Mouse (Mus musculus) hindbrain, embryonic 13.5 days (tissue): ENCODE measurements at regions not wholly inside any gene's neighbourhood (a gene's known extent, or its start where the extent isn't known, plus 50 kb on each side); places are given as distances from the start of the nearest gene placed in this dataset.

Experiments
- ATAC-seq: fragments of 200-750 bp; cut with Nextera tagmentation; 2 replicates; pipeline ENCODE4 v1.8.0; 2017; ENCODE audit warnings: moderate TSS enrichment; ENCODE audit not compliant: low FRiP score
- H3K27ac ChIP-seq: fragments of 300-500 bp; sonication (generic); 2 replicates; pipeline ENCODE4 v1.5.1; 2015; ENCODE audit warnings: inconsistent platforms, mild to moderate bottlenecking, moderate library complexity
- H3K27me3 ChIP-seq: fragments of 300-500 bp; sonication (generic); 2 replicates; pipeline ENCODE4 v1.6.1; 2015; ENCODE audit warnings: mild to moderate bottlenecking, inconsistent platforms
- H3K36me3 ChIP-seq: fragments of 300-500 bp; sonication (generic); 2 replicates; pipeline ENCODE4 v1.6.1; 2015; ENCODE audit warnings: mild to moderate bottlenecking, inconsistent platforms
- H3K4me1 ChIP-seq: fragments of 300-500 bp; sonication (generic); replicated peaks from 2 replicates; pipeline ENCODE4 v1.6.1; 2015; ENCODE audit warnings: inconsistent platforms
- H3K4me2 ChIP-seq: fragments of 300-500 bp; sonication (generic); 2 replicates; pipeline ENCODE4 v1.6.1; 2015; ENCODE audit warnings: inconsistent platforms, mild to moderate bottlenecking, moderate library complexity
- H3K4me3 ChIP-seq: fragments of 300-500 bp; sonication (generic); 2 replicates; pipeline ENCODE4 v1.5.1; 2015; ENCODE audit warnings: mild to moderate bottlenecking, inconsistent platforms
- H3K9ac ChIP-seq: fragments of 300-500 bp; sonication (generic); 2 replicates; pipeline ENCODE4 v1.6.1; 2015; ENCODE audit warnings: mild to moderate bottlenecking, inconsistent platforms
- H3K9me3 ChIP-seq: fragments of 300-500 bp; sonication (generic); 2 replicates; pipeline ENCODE4 v1.6.1; 2016; ENCODE audit warnings: inconsistent platforms
- WGBS: fragments of 180-500 bp; shearing (Covaris S2); methylation state at CpG from one replicate; pipeline ENCODE4 v1.1.7; 2015; 5-methylcytosine and 5-hydroxymethylcytosine counted together

- H3K4me3 ChIP-seq, result no peak overlapping the region
Observed at GRCm38 (mm10) chr1:23263798-23264197, 133.8 kb downstream of the Ogfrl1 start.

GRCm38 (mm10) chr1:23261652-23262051 is 135.9 kb downstream of the Ogfrl1 start:
- ATAC-seq, result no peak
- no peak overlapping the region for H3K4me2 ChIP-seq
- 75% methylated on average over 3 of the region's 3 CpGs for WGBS

More at GRCm38 (mm10) chr1:23263798-23264197, 133.8 kb downstream of the Ogfrl1 start:
- Histone ChIP-seq H3K4me1 (peaks cover 16% of the 10 kb centered on the region), H3K27ac (no peak overlapping the region), H3K9ac (no peak overlapping the region), H3K9me3 (no peaks in the 10 kb centered on the region), H3K4me2 (no peak overlapping the region), H3K27me3 (no peaks in the 10 kb centered on the region), H3K36me3 (no peaks in the 10 kb centered on the region)
- ATAC-seq, result no peak
- WGBS, result 46% methylated on average over 4 of the region's 4 CpGs

GRCm38 (mm10) chr1:23257306-23257895 is 140.2 kb downstream of the Ogfrl1 start:
- no peaks in the 10 kb centered on the region for H3K9me3 ChIP-seq
- WGBS, result 25% methylated on average over 10 of the region's 10 CpGs
- H3K4me2 ChIP-seq, result peak overlapping the region; percentile 84
- H3K36me3 ChIP-seq, result no peaks in the 10 kb centered on the region
- H3K4me3 ChIP-seq, result peak overlapping the region; percentile 73
- H3K4me1 ChIP-seq, result peaks cover 20% of the 10 kb centered on the region
- H3K27me3 ChIP-seq, result no peaks in the 10 kb centered on the region
- ATAC-seq, result no peak
- H3K27ac ChIP-seq, result peak overlapping the region; percentile 94; the same call in 1 of the 2 replicates
- peak overlapping the region; percentile 83 for H3K9ac ChIP-seq

More at GRCm38 (mm10) chr1:23261652-23262051, 135.9 kb downstream of the Ogfrl1 start:
- H3K27me3 ChIP-seq, result no peaks in the 10 kb centered on the region
- no peak overlapping the region for H3K9ac ChIP-seq
- no peak overlapping the region for H3K4me3 ChIP-seq
- no peak overlapping the region for H3K27ac ChIP-seq
- no peaks in the 10 kb centered on the region for H3K36me3 ChIP-seq
- no peaks in the 10 kb centered on the region for H3K9me3 ChIP-seq
- H3K4me1 ChIP-seq, result peaks cover 28% of the 10 kb centered on the region

- peaks cover 20% of the 10 kb centered on the region for H3K4me1 ChIP-seq
- peak overlapping the region; percentile 94 for H3K27ac ChIP-seq
- peak overlapping the region; percentile 83 for H3K9ac ChIP-seq
- no peaks in the 10 kb centered on the region for H3K9me3 ChIP-seq
- no peak for ATAC-seq
- H3K4me3 ChIP-seq, result peak overlapping the region; percentile 73
- no peaks in the 10 kb centered on the region for H3K36me3 ChIP-seq
- no peaks in the 10 kb centered on the region for H3K27me3 ChIP-seq
- WGBS, result under 1% methylated on average over 45 of the region's 45 CpGs
- H3K4me2 ChIP-seq, result peak overlapping the region; percentile 84
Observed at GRCm38 (mm10) chr1:23256630-23257001, 141.0 kb downstream of the Ogfrl1 start.

DNA sequence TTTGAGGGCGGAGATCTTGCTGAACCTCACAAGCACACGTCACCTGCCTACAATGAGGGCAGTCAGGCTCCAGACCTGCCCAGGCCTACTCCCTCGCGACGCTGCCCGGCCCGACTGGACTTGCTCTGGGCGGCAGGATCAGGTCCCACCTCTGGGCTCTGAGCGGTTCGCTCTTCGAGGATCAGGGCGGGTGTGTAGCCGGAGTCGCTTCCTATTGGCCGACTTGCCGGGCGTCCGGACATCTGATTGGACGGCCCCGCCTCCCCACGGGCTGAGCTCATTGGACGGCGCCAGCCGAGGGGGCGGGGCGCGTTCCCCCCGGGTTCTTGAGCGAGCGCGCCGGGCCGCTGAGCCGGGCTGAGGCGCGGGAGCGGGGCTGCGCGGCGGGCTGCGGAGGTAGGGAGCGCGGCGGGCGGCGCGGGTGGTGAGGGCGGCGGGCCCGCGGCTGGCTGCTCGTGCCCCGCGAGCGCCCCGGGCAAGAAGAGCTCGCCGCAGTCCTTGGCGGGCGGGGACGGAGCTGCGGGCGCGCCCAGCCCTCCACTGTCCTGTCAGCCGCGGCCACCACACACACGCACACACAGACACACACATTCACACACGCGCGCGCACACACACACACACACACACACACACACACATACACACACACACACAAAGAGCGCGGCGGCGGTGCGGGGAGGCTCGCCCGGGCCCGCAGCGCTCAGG is 141.5 kb downstream of the Ogfrl1 start:
- Histone ChIP-seq H3K9me3 (no peaks in the 10 kb centered on the region), H3K27ac (peak overlapping the region; percentile 94), H3K4me3 (peak overlapping the region; percentile 73), H3K4me1 (peaks cover 20% of the 10 kb centered on the region), H3K27me3 (no peaks in the 10 kb centered on the region), H3K9ac (peak overlapping the region; percentile 83), H3K36me3 (no peaks in the 10 kb centered on the region), H3K4me2 (peak overlapping the region; percentile 84)
- peak; percentile 99 for ATAC-seq
- under 1% methylated on average over 68 of the region's 80 CpGs for WGBS

- ATAC-seq, result no peak
- H3K27me3 ChIP-seq, result no peaks in the 10 kb centered on the region
- no peak overlapping the region for H3K4me2 ChIP-seq
- H3K9me3 ChIP-seq, result no peaks in the 10 kb centered on the region
- H3K27ac ChIP-seq, result no peak overlapping the region
- 80% methylated on average over 8 of the region's 8 CpGs for WGBS
- H3K4me3 ChIP-seq, result no peak overlapping the region
- no peak overlapping the region for H3K9ac ChIP-seq
- peaks cover 16% of the 10 kb centered on the region for H3K4me1 ChIP-seq
- H3K36me3 ChIP-seq, result no peaks in the 10 kb centered on the region
Observed at GRCm38 (mm10) chr1:23254235-23254634, 143.3 kb downstream of the Ogfrl1 start.

- no peak overlapping the region for H3K9ac ChIP-seq
- H3K36me3 ChIP-seq, result no peaks in the 10 kb centered on the region
- no peaks in the 10 kb centered on the region for H3K27me3 ChIP-seq
- H3K9me3 ChIP-seq, result no peaks in the 10 kb centered on the region
- H3K27ac ChIP-seq, result no peak overlapping the region
- ATAC-seq, result no peak
- H3K4me1 ChIP-seq, result no peaks in the 10 kb centered on the region
- WGBS, result 42% methylated on average over 1 of the region's 1 CpGs
- no peak overlapping the region for H3K4me2 ChIP-seq
- no peak overlapping the region for H3K4me3 ChIP-seq
Observed at GRCm38 (mm10) chr1:23231522-23231921, 129.5 kb upstream of the 4933415F23Rik start.

DNA sequence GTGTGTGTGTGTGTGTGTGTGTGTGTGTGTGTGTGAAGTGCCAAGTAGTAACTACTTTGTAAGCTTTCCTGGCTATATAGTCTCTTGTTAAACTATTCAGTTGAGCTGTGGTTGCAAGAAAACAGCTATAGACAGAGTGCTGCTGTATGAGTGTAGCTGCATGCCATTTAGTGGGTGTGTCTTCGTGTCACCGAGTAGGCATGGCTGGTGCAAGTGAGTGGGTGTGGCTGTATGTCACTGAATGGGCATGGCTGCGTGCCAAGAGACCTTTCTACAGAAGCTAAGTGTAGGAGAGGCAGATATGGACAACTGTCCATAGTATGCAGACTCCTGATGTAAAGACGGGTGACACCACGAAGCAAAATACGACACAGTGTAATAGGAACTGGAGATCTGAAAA is 126.4 kb upstream of the 4933415F23Rik start:
- H3K4me1 ChIP-seq, result no peaks in the 10 kb centered on the region
- H3K36me3 ChIP-seq, result no peaks in the 10 kb centered on the region
- no peaks in the 10 kb centered on the region for H3K27me3 ChIP-seq
- H3K4me2 ChIP-seq, result no peak overlapping the region
- no peak overlapping the region for H3K27ac ChIP-seq
- H3K9me3 ChIP-seq, result no peaks in the 10 kb centered on the region
- H3K4me3 ChIP-seq, result no peak overlapping the region
- 84% methylated on average over 6 of the region's 6 CpGs for WGBS
- no peak overlapping the region for H3K9ac ChIP-seq
- ATAC-seq, result no peak

DNA sequence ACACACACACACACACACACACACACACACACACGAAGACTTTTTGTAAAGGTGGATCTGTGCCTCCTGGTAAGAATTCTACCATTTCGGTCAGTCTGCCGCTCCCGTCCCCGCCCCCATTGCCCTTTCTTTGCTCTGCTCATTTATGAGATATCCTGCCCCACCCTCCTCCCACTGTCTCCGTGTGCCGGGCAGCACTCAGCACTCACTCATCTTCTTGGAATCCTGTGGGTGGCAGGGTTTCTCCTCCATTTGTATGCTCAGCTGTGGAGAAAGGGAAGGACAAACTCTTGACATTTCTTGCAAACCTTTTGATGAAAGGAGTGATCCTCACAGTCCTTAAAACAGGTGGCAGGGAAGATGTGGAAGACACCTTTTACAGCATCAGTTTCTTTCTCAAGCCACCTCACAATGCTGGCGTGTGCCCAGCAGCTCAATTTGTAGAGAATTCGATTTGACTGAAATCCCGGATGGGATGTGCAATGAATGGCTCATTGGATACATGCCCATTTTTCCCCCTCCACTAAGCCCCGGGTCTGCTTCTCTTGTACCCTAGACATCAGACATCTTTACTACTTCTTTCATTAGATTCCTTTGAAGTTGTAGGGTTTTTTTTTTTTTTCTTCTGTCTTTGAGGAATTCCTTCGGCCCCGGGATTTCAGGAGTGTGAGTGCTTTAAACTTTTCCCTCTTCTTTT is 112.6 kb upstream of the 4933415F23Rik start:
- H3K36me3 ChIP-seq, result no peaks in the 10 kb centered on the region
- no peaks in the 10 kb centered on the region for H3K9me3 ChIP-seq
- no peak for ATAC-seq
- no peak overlapping the region for H3K27ac ChIP-seq
- H3K4me3 ChIP-seq, result no peak overlapping the region
- H3K9ac ChIP-seq, result no peak overlapping the region
- no peaks in the 10 kb centered on the region for H3K4me1 ChIP-seq
- H3K27me3 ChIP-seq, result no peaks in the 10 kb centered on the region
- 68% methylated on average over 13 of the region's 13 CpGs for WGBS
- no peak overlapping the region for H3K4me2 ChIP-seq

DNA sequence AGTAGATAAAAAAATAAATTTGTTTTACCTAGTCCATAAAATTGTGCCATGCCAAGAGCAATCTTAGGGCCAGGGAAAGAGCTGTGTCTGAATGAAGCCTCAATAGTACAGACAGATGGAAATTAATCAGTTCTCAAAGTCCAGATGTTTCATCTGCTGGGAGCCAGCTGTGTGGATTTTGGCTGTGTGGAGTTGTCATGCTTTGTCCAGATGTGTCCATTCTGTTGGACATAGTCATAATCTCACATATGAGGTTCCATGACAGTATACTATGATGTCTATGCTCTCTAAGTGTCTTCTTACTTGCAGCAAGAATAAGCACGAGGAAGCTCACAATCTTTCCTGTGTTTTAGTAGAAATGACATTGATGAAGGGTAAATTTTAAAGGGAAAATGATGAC is 105.8 kb upstream of the 4933415F23Rik start:
- 75% methylated on average over 1 of the region's 1 CpGs for WGBS
- Histone ChIP-seq H3K27me3 (no peaks in the 10 kb centered on the region), H3K4me1 (no peaks in the 10 kb centered on the region), H3K36me3 (no peaks in the 10 kb centered on the region), H3K27ac (no peak overlapping the region), H3K4me2 (no peak overlapping the region), H3K9ac (no peak overlapping the region), H3K9me3 (no peaks in the 10 kb centered on the region), H3K4me3 (no peak overlapping the region)
- no peak for ATAC-seq

- no peak overlapping the region for H3K4me2 ChIP-seq
- WGBS, result 69% methylated on average over 4 of the region's 4 CpGs
- H3K9ac ChIP-seq, result no peak overlapping the region
- H3K9me3 ChIP-seq, result no peaks in the 10 kb centered on the region
- ATAC-seq, result no peak
- no peaks in the 10 kb centered on the region for H3K36me3 ChIP-seq
- H3K27me3 ChIP-seq, result no peaks in the 10 kb centered on the region
- no peak overlapping the region for H3K4me3 ChIP-seq
- H3K4me1 ChIP-seq, result no peaks in the 10 kb centered on the region
- H3K27ac ChIP-seq, result no peak overlapping the region
Observed at GRCm38 (mm10) chr1:23207024-23207423, 105.0 kb upstream of the 4933415F23Rik start.

DNA sequence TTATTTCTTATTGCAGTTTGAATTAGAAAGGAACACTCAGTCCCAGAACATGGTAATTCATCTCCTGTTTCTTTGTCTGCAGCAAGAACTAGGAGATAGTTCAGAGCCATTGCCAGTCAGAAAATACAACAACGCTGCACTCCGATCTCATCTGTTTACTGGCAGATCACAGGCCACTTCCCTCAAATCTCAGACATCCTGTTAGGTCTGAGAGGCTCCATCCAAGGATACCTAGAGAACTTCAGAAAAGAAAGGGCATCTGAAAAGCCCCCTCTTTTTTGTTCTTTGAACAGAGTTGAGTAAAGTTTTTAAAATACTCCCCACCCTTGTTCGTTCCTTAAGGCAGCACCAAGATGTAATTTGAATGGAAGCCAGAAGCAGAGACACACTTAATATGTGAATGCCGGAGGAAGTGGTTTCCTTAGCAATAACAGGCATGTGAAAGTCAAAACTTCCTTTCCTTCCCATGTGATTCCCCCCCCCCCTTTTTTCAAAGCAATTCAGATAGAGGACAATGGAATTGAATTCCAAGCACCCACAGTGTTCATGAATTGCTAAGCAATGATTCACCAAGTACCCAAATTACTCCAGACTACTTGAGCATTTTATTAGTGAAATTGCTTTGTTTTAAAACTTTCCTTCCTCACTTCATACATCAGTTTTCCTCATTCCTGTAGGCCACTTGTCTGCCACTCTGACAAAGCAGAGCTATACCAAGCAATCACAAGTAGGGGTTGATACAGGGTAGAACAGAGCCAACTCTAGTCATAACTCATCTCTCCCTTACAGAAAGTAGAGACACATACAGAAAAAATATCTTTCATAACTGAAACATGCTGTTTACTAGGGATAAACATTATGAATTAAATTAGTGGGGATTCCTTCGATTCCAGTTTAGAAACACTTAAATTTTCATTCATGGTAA is 100.7 kb upstream of the 4933415F23Rik start:
- WGBS, result 46% methylated on average over 5 of the region's 5 CpGs
- H3K27ac ChIP-seq, result no peak overlapping the region

More for the DNA sequence above, 100.7 kb upstream of the 4933415F23Rik start:
- H3K4me1 ChIP-seq, result no peaks in the 10 kb centered on the region
- H3K27me3 ChIP-seq, result no peaks in the 10 kb centered on the region
- no peak overlapping the region for H3K4me3 ChIP-seq
- no peak overlapping the region for H3K4me2 ChIP-seq
- no peaks in the 10 kb centered on the region for H3K9me3 ChIP-seq
- H3K36me3 ChIP-seq, result no peaks in the 10 kb centered on the region
- ATAC-seq, result no peak
- H3K9ac ChIP-seq, result no peak overlapping the region
